Mouse (Mus musculus) lung, postnatal 0 days (tissue): ENCODE results near the gene Sbk1. TPM values are rescaled to one million over a fixed set of nuclear protein-coding genes. Genes with fewer than 3 reads are reported as not detected.

ENCODE experiments used
- ATAC-seq: fragments of 200-750 bp; cut with Nextera tagmentation; 2 replicates; pipeline ENCODE4 v1.8.0; 2017; ENCODE audit warnings: moderate library complexity
- DNase-seq: peaks from one replicate; pipeline ENCODE4 v3.0.0-alpha.2; 2016; ENCODE audit warnings: low spot score
- H3K27ac ChIP-seq: fragments of 300-500 bp; sonication (generic); 2 replicates; pipeline ENCODE4 v1.5.1; 2014; ENCODE audit warnings: antibody characterized with exemption, mild to moderate bottlenecking, low read length, mixed read lengths
- H3K27me3 ChIP-seq: fragments of 300-500 bp; sonication (generic); replicated peaks from 2 replicates; pipeline ENCODE4 v1.6.1; 2014; ENCODE audit warnings: low read length, mixed read lengths; ENCODE audit not compliant: insufficient read depth
- H3K36me3 ChIP-seq: fragments of 300-500 bp; sonication (generic); 2 replicates; pipeline ENCODE4 v1.6.1; 2014; ENCODE audit warnings: low read length, mixed read lengths; ENCODE audit not compliant: insufficient read depth
- H3K4me1 ChIP-seq: fragments of 300-500 bp; sonication (generic); 2 replicates; pipeline ENCODE4 v1.6.1; 2014; ENCODE audit warnings: antibody characterized with exemption, low read depth, low read length, mixed read lengths; ENCODE audit not compliant: insufficient read depth
- H3K4me2 ChIP-seq: fragments of 300-500 bp; sonication (generic); replicated peaks from 2 replicates; pipeline ENCODE4 v1.6.1; 2014; ENCODE audit warnings: low read depth, mild to moderate bottlenecking, low read length, moderate library complexity, mixed read lengths
- H3K4me3 ChIP-seq: fragments of 300-500 bp; sonication (generic); 2 replicates; pipeline ENCODE4 v1.5.1; 2014; ENCODE audit warnings: low read depth, low read length
- H3K9ac ChIP-seq: fragments of 300-500 bp; sonication (generic); replicated peaks from 2 replicates; pipeline ENCODE4 v1.6.1; 2014; ENCODE audit warnings: low read depth, mild to moderate bottlenecking
- H3K9me3 ChIP-seq: fragments of 300-500 bp; sonication (generic); 2 replicates; pipeline ENCODE4 v1.6.1; 2016; ENCODE audit warnings: low read length, mixed read lengths
- CTCF ChIP-seq: IDR thresholded peaks from 2 replicates; pipeline ENCODE4 v1.5.1; 2016; ENCODE audit warnings: antibody characterized with exemption, mild to moderate bottlenecking
- EP300 ChIP-seq: IDR thresholded peaks from 2 replicates; pipeline ENCODE4 v1.6.1; 2016; ENCODE audit warnings: antibody characterized with exemption, mild to moderate bottlenecking, control low read depth
- whole genome bisulfite sequencing: fragments of 180-500 bp; shearing (Covaris S2); extraction: QIAGEN DNeasy Blood & Tissue Kit; methylation state at CpG from one replicate; pipeline ENCODE4 v1.1.7; 2014; 5-methylcytosine and 5-hydroxymethylcytosine counted together
- polyA plus RNA-seq: library from polyadenylated mRNA; unstranded; fragments of >200 nt; fragmentation: Nextera tagmentation; extraction: Ambion mirVana; gene quantifications from 2 replicates; pipeline ENCODE4 v1.2.1, GENCODE M21; 2015

The Sbk1 gene
- polyA plus RNA-seq, result 5.5 and 5.7 TPM in 2 replicates

DNA sequence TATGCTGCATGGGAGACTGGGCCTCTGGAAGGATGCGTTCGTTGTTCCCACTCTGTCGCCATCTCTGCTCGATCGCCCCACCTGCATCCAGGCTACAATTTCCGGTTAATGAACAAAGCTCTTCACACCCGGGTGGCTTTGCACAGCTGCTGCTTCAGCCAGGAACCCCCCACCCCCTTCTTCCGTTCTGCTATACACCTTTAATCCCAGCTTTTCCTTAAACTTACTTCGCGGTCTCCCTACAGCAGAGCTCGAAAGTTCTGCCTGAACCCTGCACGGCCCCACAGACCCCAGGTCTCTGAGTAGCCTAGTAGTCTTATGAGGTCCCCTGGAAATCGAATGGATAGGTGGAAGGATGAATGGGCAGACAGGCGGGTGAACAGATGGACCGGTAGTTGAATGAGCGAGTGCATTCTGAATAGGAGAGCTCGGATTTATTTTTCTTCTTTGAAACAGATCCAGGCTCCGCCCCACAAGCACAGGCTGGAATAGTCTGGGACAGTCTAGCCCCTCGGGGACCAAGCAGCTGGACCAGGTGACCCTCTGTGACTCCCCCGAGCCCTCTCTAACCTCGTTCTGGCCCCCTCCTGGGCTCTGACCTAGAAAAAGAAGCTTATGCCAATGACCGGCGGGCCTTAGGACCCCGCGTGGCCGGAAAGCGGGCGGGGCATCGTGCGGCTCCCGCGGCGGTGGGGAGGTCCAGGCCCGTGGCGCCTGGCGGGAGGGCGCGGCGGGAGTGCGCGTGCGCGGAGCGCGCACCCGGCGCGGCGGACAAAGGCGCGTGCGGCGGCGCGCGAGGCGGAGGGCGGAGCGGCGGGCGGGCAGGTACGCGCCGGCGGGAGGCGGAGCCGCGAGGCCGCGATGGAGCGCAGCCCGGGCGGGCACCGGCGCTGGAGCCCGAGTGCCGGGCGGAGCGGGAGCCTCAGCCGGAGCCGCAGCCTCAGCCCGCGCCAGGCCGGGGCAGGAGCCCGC lies at the start of gene Sbk1:
Gene Sbk1 (plus strand): TSS at position 908 of the 972 bp plus-strand sequence.
- Histone ChIP-seq H3K4me2 (peak within 1 kb of the TSS; percentile 100), H3K9ac (peak within 1 kb of the TSS; percentile 70), H3K4me3 (peak within 1 kb of the TSS; percentile 71), H3K27me3 (no peaks in the 10 kb centered on the region), H3K4me1 (peaks cover 16% of the 10 kb centered on the region), H3K27ac (peak within 1 kb of the TSS; percentile 51), H3K36me3 (no peaks in the 10 kb centered on the region), H3K9me3 (no peaks in the 10 kb centered on the region)
- ATAC-seq, result peak; percentile 98
- TF ChIP-seq EP300, result 0 out of 2 replicates have a peak, but pooled peaks have one; percentile 30
- TF ChIP-seq CTCF, result no peak
- peak; percentile 93 for DNase-seq
- WGBS, result under 1% methylated on average over 49 of the region's 85 CpGs

DNA sequence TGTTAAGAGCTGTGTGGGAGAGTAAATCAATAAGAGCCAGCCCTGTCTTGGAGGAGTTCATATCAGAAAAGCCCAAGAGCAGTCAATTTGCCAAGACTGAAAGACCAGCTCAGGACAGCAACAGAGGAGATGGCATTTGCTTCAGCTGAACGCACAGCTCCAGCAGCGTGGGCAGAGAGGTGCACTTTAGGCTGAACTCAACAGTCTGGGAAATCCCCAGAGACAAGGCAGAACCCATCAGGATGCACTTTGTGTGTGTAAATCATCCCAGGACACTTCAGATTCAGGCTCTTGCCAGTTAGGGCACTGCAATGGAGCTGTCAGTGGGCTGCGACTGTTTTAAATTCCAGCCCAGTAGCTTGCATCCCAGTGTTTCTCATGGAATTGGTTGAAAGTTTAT lies 49.7 kb upstream of the Sbk1 start:
- Histone ChIP-seq H3K27me3 (no peaks in the 10 kb centered on the region), H3K9ac (no peak overlapping the region), H3K4me2 (no peak overlapping the region), H3K36me3 (no peaks in the 10 kb centered on the region), H3K9me3 (no peaks in the 10 kb centered on the region), H3K4me1 (no peaks in the 10 kb centered on the region), H3K4me3 (no peak overlapping the region), H3K27ac (no peak overlapping the region)
- TF ChIP-seq EP300, result no peak
- ATAC-seq, result no peak
- DNase-seq, result no peak
- 78% methylated on average over 3 of the region's 3 CpGs for WGBS

DNA sequence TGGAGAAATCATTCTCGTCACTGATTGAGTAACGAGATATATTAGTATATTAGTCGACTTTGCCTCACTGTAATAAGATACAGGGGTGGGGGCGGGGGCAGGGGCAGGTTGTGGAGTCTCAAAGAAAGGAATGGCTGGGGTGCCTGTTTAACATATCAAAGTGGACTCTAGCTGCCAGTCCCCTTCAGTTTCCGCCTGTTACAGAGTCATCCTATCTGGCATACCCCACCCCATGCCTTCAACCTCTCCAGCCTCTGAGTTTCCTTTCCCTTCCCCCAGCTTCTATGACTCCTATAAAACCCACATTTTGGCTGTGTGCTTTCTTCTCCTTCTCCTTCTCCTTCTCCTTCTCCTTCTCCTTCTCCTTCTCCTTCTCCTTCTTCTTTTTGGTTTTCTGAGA lies 46.3 kb upstream of the Sbk1 start:
- WGBS, result 26% methylated on average over 5 of the region's 5 CpGs
- Histone ChIP-seq H3K4me1 (no peaks in the 10 kb centered on the region), H3K9ac (no peak overlapping the region), H3K4me2 (no peak overlapping the region), H3K27ac (no peak overlapping the region), H3K4me3 (no peak overlapping the region), H3K9me3 (no peaks in the 10 kb centered on the region), H3K27me3 (no peaks in the 10 kb centered on the region), H3K36me3 (no peaks in the 10 kb centered on the region)
- no peak for DNase-seq
- no peak for ATAC-seq
- TF ChIP-seq EP300, result no peak
- TF ChIP-seq CTCF, result no peak

DNA sequence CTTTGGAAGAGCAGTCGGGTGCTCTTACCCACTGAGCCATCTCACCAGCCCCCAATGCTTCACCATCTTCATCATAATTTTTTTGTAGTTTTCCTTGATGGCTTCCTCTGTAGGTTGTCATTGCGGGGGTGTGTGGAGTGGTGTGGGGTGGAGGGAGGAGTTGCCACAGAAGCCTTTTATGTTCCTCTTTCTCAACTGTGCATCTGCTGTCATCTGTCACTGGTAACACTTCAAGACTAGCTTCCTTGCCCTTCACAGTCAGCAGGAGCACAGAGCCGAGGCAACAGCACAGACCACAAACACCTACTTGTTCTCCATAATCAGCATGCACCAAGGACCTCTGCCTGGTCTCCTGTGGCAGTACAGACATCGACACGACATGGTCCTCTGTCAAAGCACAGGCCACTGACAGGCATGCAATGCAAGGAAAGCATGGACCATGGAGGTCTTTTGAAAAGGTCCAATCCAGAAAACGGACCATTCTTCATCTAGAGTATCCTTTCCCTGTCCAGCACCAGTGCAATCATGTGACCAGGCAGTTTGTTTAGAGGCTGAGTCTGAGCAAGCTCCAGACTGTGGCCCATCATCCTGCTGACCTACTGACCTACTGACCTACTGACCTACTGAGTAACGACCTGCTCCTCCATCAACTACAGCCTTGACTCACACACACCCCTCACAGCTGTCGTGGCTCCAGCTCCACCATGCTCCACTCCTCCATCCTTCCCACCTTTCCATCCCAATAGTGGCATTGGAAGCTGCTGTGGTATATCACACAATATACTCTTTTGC lies 41.9 kb upstream of the Sbk1 start:
- no peaks in the 10 kb centered on the region for H3K36me3 ChIP-seq
- DNase-seq, result peak; percentile 22
- no peaks in the 10 kb centered on the region for H3K27me3 ChIP-seq
- no peak overlapping the region for H3K4me3 ChIP-seq
- no peak for TF ChIP-seq EP300
- no peak for TF ChIP-seq CTCF
- no peaks in the 10 kb centered on the region for H3K4me1 ChIP-seq
- no peak overlapping the region for H3K9ac ChIP-seq
- ATAC-seq, result no peak
- WGBS, result 49% methylated on average over 8 of the region's 8 CpGs
- H3K4me2 ChIP-seq, result no peak overlapping the region
- H3K27ac ChIP-seq, result no peak overlapping the region
- no peaks in the 10 kb centered on the region for H3K9me3 ChIP-seq

- no peak overlapping the region for H3K4me3 ChIP-seq
- 56% methylated on average over 7 of the region's 8 CpGs for WGBS
- H3K9me3 ChIP-seq, result no peaks in the 10 kb centered on the region
- no peak overlapping the region for H3K4me2 ChIP-seq
- H3K27ac ChIP-seq, result no peak overlapping the region
- H3K4me1 ChIP-seq, result no peaks in the 10 kb centered on the region
- no peaks in the 10 kb centered on the region for H3K27me3 ChIP-seq
- H3K9ac ChIP-seq, result no peak overlapping the region
- TF ChIP-seq CTCF, result no peak
- TF ChIP-seq EP300, result no peak
- H3K36me3 ChIP-seq, result no peaks in the 10 kb centered on the region
- ATAC-seq, result no peak
- DNase-seq, result no peak
These were observed 39.9 kb upstream of the Sbk1 start for GRCm38 (mm10) chr7:126232345-126233071.

GRCm38 (mm10) chr7:126234611-126235010 lies 37.8 kb upstream of the Sbk1 start:
- DNase-seq (no peak), ATAC-seq (no peak)
- H3K4me3 ChIP-seq, result no peak overlapping the region
- 76% methylated on average over 3 of the region's 3 CpGs for WGBS
- H3K4me1 ChIP-seq, result no peaks in the 10 kb centered on the region
- H3K4me2 ChIP-seq, result no peak overlapping the region
- no peaks in the 10 kb centered on the region for H3K36me3 ChIP-seq
- H3K27ac ChIP-seq, result no peak overlapping the region
- no peak overlapping the region for H3K9ac ChIP-seq
- H3K9me3 ChIP-seq, result no peaks in the 10 kb centered on the region
- no peaks in the 10 kb centered on the region for H3K27me3 ChIP-seq
- TF ChIP-seq EP300 (no peak), CTCF (no peak)
